Mouse (Mus musculus) MEL-GATA-1-ER (cell line): Measurements from ENCODE around the gene Mindy4.

Experiments
- DNase-seq: peaks from one replicate; pipeline ENCODE4 v3.0.0-alpha.2; 2012; ENCODE audit warnings: low read depth; ENCODE audit errors: extremely low read depth

Mindy4 gene

DNA sequence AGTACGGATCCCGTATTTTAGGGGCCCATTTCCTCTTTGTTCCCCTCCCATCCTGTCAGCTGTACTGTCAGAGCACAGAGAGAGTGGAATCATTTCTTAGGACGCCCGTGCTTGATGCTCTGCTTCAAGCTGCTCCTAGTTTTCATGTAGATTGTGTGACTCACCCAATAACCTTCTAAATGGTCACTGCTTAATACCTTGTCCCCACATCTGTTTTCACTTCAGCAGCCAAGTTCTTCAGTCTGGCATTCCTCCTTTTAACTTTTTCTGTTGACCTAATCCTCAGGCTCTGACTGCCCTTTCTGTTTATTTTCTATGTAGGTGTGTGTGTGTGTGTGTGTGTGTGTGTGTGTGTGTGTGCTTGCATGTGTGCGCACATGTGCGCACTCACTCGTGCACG is 4.6 kb downstream of the Mindy4 start:
- DNase-seq: no peak

DNA sequence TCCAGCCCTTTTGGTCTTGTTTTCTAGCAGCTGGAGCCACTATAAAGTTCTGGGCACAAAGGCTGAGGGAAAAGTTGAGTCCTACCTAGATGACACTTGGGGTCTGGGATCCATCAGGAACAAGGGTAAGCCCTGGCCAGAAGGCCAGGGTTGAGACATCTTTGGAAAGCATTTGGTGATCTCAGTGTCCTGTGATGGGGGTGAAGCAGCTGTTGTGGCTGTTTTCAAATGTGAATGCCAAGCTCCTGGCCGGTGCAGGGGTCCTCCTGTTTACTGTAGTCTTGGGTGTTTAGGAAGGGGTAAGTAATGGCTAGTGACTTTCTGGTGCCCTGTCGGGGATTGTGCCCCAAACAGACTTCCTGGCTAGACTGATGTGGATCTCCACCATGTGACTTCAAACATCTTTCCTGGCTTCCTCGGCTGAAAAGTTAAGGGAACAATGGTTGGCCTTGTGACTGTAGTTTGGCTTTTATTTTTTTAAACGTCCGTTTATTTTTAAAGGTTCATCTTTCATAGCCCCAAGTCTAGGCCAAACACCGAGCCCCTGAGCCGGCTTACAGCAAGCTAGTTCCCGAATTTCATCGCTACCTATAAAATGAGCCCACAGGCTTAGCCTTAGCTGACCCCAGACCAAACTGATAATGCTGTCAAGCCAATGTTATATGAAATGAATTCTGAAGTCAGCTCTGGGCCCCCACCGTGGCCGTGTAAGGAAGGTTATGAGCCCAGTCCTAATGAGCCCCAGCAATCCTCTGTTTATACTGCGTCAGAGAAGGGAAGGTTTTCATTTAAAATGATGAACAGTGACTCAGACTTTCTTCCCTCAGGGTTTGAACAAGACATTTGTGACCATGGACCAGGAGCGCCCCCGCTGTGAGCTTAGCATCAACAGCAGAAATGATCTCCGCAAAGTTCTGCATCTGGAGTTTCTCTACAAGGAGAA is 7.5 kb downstream of the Mindy4 start:
- DNase-seq: no peak

DNA sequence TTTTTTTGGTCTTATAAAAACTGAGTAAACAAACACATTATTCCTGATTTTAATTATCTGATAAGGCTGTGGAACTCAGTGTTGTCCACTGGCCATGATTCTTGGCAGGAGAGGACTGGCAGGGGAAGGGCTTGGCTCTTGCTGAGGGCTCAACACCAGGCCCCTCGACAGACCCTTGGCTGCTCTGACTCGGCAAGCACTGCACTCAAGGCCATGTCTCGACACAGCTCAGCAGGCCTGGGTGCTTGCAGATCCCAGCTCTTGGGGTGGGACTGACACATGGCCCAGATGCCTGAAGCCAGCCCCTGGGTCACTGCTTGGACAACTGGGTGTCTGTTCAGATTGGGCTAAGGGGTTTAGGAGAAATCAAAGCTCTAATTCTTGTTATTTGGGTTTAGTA is 11.4 kb downstream of the Mindy4 start:
- DNase-seq: no peak

- DNase-seq: no peak
Observed at GRCm38 (mm10) chr6:55218232-55218631, 15.0 kb downstream of the Mindy4 start.

DNA sequence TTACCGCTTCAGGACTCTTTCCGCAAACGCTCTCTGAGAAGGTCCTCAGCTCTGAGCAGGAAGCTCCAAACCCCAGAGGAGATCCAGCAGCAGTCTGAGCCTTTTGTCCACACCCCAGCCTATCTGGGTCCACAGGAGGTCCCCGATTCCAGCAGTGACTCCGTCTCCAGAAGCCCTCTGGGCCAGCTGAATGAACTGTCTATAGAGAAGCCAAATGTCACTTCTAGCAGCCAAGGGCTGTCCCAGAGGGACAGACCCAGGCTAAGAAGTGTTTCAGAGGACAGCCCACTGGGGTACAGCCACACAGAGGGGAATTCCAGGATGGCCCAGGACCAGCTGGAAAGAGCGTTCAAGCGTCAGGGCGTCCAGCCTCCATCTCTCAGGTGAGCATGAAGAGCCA is 20.8 kb downstream of the Mindy4 start:
- DNase-seq: no peak

- DNase-seq: no peak
Observed at GRCm38 (mm10) chr6:55230048-55230447, 26.9 kb downstream of the Mindy4 start.

GRCm38 (mm10) chr6:55232101-55232500 is 28.9 kb downstream of the Mindy4 start:
- DNase-seq: no peak

DNA sequence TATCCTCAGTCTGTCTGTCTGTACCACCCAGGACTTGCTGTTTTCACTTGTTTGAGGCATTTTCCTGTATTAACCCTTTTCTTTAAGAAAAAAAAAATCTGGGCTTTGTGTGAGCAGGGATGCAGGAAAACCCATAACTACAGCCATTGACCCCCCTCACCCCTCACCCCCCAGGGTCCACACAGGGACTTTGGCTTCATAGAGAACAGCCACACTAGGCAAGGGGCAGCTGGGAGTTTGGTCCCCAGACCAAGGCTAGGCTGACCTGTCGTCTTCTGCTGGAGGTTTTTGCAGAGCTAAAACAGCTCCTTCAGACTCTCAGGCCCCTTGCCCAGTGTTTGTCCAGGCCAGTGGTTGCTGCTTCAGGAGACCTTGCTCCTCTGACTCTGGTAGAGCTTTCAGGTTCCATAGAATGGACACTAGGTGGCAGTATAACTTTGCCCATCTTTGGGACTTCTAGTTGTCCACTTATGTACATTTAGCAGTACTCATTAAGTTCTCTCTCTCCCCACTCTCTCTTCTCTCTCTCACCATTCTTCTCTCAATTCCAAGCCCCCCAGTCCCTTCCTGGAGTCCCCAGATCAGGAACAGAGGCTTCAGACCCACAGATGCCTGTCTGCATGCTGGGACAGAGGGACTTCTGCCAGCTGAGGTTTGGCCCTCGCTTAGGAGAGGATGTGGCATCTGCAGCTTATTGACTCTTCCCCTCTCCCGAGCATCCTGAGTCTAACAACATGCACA is 29.5 kb downstream of the Mindy4 start:
- peak; percentile 56 for DNase-seq

- DNase-seq: no peak
Observed at GRCm38 (mm10) chr6:55233326-55233725, 30.1 kb downstream of the Mindy4 start.

- no peak for DNase-seq
Observed at GRCm38 (mm10) chr6:55234636-55235035, 31.5 kb downstream of the Mindy4 start.

DNA sequence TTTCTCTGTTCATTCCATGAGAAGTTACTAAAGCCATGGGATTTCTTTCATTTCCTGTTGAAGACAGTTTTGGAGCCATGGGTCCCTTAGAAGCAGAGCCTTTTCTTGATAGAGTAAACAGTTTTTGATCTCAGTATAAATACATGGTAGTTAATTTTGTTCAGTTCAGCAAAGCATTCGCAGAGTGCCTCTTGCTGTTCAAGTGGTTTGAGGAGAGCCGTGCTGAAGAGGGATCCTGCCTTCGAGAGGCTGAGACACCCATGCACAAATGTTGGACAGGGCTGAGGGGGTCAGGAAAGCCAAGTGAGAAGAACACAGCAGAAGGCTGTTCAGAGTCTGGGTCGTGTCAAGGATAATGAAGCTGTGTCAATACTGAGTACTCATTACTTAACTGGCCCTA is 32.5 kb downstream of the Mindy4 start:
- no peak for DNase-seq

DNA sequence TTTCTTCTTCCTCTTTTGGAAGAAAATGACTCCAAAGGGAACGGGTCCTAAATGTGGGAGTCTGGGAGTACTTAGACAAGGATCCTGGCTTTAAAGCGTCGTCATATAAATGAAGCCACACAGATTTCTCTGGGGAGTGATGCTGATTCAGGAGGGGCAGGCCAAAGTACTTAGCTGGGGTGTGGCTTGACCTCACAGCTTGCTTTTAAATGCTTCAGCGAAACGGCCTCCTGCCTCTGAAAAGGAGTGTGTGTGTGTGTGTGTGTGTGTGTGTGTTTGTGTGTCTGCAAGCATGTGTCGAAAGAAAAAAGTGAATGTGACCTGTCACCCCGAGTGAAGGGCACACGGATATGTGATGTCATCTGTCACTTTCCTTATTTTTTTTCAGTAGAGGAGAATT is 36.7 kb downstream of the Mindy4 start:
- no peak for DNase-seq

DNA sequence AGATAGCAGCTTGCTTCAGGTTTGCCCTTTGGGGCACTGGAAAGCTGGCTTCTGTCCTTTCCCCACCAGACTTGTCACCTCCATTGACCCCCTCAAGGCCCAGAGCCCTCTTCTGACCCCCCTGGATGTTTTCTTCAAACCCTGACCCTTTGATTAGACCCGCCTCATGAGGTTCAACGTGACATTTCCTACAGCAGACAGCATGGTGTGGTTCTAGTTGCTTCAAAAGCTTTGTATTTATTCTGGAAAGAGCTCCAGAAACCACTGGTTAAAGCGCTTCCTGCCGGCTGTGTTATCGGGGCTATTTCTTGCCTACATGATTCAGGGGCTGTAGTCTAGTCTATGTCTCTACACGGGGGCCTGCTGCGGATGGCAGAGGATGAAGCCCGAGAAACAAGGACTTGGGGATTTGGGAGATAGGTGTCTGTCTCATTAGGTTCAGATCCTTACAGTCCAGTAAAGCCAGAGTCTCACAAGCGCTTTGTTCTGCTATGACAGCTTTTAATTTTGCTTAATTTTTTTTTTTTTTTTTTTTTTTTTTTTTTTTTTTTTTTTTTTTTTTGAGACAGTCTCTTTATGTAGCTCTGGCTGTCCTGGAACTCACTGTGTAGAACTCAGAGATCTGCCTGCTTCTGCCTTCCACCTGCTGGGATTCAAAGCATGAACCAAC is 37.5 kb downstream of the Mindy4 start:
- no peak for DNase-seq

GRCm38 (mm10) chr6:55241479-55241878 is 38.3 kb downstream of the Mindy4 start:
- DNase-seq: no peak

DNA sequence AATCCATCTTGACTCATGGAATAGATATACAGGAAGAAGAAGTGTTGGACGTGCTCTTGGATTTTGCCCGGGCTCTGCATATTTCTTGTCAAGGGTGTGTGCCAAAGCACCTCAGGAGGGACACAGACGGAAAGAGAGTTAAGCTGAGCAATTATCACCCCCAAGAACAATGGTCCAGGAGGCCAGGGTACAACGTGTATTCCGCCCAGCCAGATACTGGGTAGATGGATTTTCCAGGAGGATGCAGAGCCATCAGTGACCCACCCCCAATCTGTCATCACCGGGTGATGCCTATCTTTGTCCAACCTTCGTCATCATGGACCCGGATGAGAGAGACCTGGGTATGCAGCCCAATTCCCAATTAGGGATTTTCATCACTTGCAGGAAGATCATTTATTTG is 42.5 kb downstream of the Mindy4 start:
- no peak for DNase-seq

- DNase-seq: no peak
Observed at GRCm38 (mm10) chr6:55246441-55246840, 43.3 kb downstream of the Mindy4 start.

DNA sequence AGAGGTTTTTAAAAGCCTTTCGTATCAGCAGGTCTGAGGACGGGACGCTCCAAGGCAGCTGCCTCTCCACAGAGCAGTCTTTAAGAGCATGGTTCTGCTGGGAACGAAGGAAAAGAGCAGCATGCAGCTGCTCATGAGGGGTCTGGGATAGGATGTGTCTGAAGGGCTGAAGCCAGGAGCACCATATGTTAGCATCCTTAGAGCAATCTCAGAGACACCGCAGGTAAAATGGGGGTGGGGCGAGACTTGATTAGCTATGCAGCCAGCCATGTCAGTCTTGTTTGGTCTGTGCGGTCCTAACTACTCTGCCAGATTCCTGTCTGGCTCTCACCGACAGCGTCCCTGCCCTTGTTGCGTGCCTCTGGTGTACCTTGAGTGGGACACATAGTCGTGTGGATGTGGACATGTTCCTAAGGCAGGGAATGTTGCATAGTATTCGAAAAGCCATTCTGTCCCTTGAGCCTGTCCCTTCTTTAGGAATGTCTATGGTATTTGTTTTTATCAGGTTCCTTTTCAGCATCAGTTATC is 43.8 kb downstream of the Mindy4 start:
- DNase-seq: no peak

- no peak for DNase-seq
Observed at GRCm38 (mm10) chr6:55249263-55249662, 46.1 kb downstream of the Mindy4 start.

- no peak for DNase-seq
Observed at GRCm38 (mm10) chr6:55250809-55251208, 47.6 kb downstream of the Mindy4 start.

DNA sequence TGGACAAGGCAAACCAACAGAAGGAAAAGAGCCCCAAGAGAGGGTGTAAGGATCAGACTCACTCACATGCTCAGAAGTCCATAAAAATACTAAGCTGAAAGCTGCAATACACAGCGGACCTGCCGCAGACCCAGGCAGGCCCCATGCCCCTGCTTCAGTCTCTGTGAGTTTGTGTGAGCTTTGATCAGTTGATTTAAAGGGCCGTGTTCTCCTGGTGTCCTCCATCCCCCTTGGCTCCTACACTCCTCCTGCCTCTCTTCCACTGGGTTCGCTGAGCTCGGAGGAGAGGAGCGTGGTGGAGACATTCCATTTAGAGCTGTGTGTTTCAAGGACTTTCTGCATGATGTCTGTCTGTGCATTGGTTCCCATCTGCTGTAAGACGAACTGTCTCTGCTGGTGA is 48.4 kb downstream of the Mindy4 start:
- no peak for DNase-seq

DNA sequence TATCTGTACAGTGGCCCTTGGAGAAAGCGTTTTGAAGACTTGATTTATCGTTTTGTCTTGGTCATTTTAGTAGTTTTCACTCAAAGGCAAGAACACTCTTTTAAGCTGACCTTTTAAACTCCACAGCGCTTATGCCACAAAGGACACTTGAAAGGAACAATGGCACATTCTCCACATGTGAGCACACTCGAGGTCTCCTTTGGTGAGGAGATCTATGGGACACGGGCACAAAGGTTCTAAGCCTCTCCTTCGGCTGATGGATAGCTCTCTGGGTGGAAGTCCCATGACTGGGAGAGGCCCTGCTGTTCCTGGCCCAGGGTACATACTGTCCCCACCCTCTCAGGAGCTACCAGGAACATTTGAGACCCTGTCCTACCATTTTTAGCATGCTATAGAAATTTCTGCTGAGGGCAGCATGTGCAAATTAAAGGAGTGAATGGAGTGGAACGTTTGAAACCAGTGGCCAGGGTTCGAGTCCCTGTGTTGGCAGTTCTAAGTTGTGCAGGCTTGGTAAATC is 49.6 kb downstream of the Mindy4 start:
- no peak for DNase-seq
